Mouse (Mus musculus) CH12.LX (cell line): ENCODE measurements around the gene Tmeff2.

Experiments
- CTCF ChIP-seq, 2 experiments: IDR thresholded peaks in 1 of 2; conservative IDR thresholded peaks in 1 of 2; 2 replicates each; pipeline ENCODE4 v1.5.1; 2011 to 2012; ENCODE audit warnings: low read depth in 2 of 2, low read length in 2 of 2, improper control_type of control experiment in 1 of 2, inconsistent platforms in 1 of 2, mild to moderate bottlenecking in 1 of 2, moderate library complexity in 1 of 2
- GABPA ChIP-seq: IDR thresholded peaks from 2 replicates; pipeline ENCODE4 v1.6.1; 2012; ENCODE audit warnings: low read depth, low read length, improper control_type of control experiment, inconsistent platforms; ENCODE audit not compliant: insufficient replicate concordance
- HCFC1 ChIP-seq: IDR thresholded peaks from 2 replicates; pipeline ENCODE4 v1.6.1; 2012; ENCODE audit warnings: low read depth, mild to moderate bottlenecking, inconsistent platforms, low read length, improper control_type of control experiment
- MAZ ChIP-seq: IDR thresholded peaks from 2 replicates; pipeline ENCODE4 v1.6.1; 2012; ENCODE audit warnings: low read depth, mild to moderate bottlenecking, inconsistent platforms, low read length, improper control_type of control experiment, moderate library complexity
- MXI1 ChIP-seq: IDR thresholded peaks from 2 replicates; pipeline ENCODE4 v1.6.1; 2011; ENCODE audit warnings: mild to moderate bottlenecking, low read depth, low read length, improper control_type of control experiment
- MYC ChIP-seq: IDR thresholded peaks from 2 replicates; pipeline ENCODE4 v1.6.1; 2011; ENCODE audit warnings: low read depth, mild to moderate bottlenecking, improper control_type of control experiment, low read length
- NELFE ChIP-seq: IDR thresholded peaks from 2 replicates; pipeline ENCODE4 v1.6.1; 2011; ENCODE audit warnings: low read depth, low read length, improper control_type of control experiment
- POLR2A ChIP-seq: IDR thresholded peaks from 2 replicates; pipeline ENCODE4 v1.6.1; 2011; ENCODE audit warnings: low read depth, mild to moderate bottlenecking, improper control_type of control experiment, low read length
- POLR2AphosphoS2 ChIP-seq: IDR thresholded peaks from 2 replicates; pipeline ENCODE4 v1.6.1; 2011; ENCODE audit warnings: low read depth, low read length, improper control_type of control experiment
- SMC3 ChIP-seq: IDR thresholded peaks from 2 replicates; pipeline ENCODE4 v1.6.1; 2011; ENCODE audit warnings: low read depth, low read length, improper control_type of control experiment
- TBP ChIP-seq: conservative IDR thresholded peaks from 2 replicates; pipeline ENCODE4 v1.6.1; 2011; ENCODE audit warnings: low read depth, low read length, improper control_type of control experiment
- TCF12 ChIP-seq: IDR thresholded peaks from 2 replicates; pipeline ENCODE4 v1.6.1; 2014; ENCODE audit warnings: low read depth, mild to moderate bottlenecking, inconsistent platforms, low read length, improper control_type of control experiment

- TF ChIP-seq NELFE = no peak
- no peak for TF ChIP-seq MAZ
- no peak for TF ChIP-seq GABPA
- no peak for TF ChIP-seq TBP
- no peak for TF ChIP-seq POLR2A
- no peak for TF ChIP-seq CTCF (conservative IDR thresholded peaks at IDR 0.05 in 1 of 2, IDR thresholded peaks at IDR 0.05 in 1 of 2; ENCODE audit: low read depth in 2 of 2, low read length in 2 of 2)
- TF ChIP-seq SMC3 = no peak
- TF ChIP-seq POLR2AphosphoS2 = no peak
- TF ChIP-seq TCF12 = no peak
- TF ChIP-seq MYC = no peak
- TF ChIP-seq HCFC1 = no peak
- no peak for TF ChIP-seq MXI1
Measured at GRCm38 (mm10) chr1:51216292-51217050, 316.0 kb downstream of the Tmeff2 start.
